Mouse (Mus musculus) forebrain, embryonic 11.5 days (tissue): ENCODE results near the gene Mrps21. TPM values are rescaled to one million over a fixed set of nuclear protein-coding genes. Genes with fewer than 3 reads are reported as not detected.
A peak's percentile ranks its signal among the peaks of the same experiment; 100 is the strongest.
"Not testable (repeated sequence)": the region's sequence is repeated elsewhere in the genome, so short reads cannot be mapped to it uniquely, and the experiment has no call there.

Experiments used
- ATAC-seq: fragments of 200-750 bp; cut with Nextera tagmentation; replicated peaks from 2 replicates; pipeline ENCODE4 v1.8.0; 2017; ENCODE audit warnings: moderate TSS enrichment; ENCODE audit not compliant: low FRiP score
- DNase-seq: peaks from one replicate; pipeline ENCODE4 v3.0.0-alpha.2; 2017; ENCODE audit warnings: low spot score
- H3K27ac ChIP-seq: fragments of 300-500 bp; sonication (generic); 2 replicates; pipeline ENCODE4 v1.5.1; 2014; ENCODE audit warnings: low read depth, low read length
- H3K27me3 ChIP-seq: fragments of 300-500 bp; sonication (generic); 2 replicates; pipeline ENCODE4 v1.6.1; 2014; ENCODE audit warnings: mild to moderate bottlenecking, low read length, mixed read lengths; ENCODE audit not compliant: control insufficient read depth, insufficient read depth
- H3K36me3 ChIP-seq: fragments of 300-500 bp; sonication (generic); 2 replicates; pipeline ENCODE4 v1.6.1; 2014; ENCODE audit warnings: mild to moderate bottlenecking, low read length, moderate library complexity, mixed read lengths; ENCODE audit not compliant: control insufficient read depth, insufficient read depth
- H3K4me1 ChIP-seq: fragments of 300-500 bp; sonication (generic); replicated peaks from 2 replicates; pipeline ENCODE4 v1.6.1; 2014; ENCODE audit warnings: low read length, mixed read lengths; ENCODE audit not compliant: control insufficient read depth, insufficient read depth
- H3K4me2 ChIP-seq: fragments of 300-500 bp; sonication (generic); 2 replicates; pipeline ENCODE4 v1.6.1; 2014; ENCODE audit warnings: low read depth, mild to moderate bottlenecking, low read length, moderate library complexity, mixed read lengths; ENCODE audit not compliant: severe bottlenecking
- H3K4me3 ChIP-seq: fragments of 300-500 bp; sonication (generic); 2 replicates; pipeline ENCODE4 v1.5.1; 2014; ENCODE audit warnings: low read depth, low read length
- H3K9ac ChIP-seq: fragments of 300-500 bp; sonication (generic); 2 replicates; pipeline ENCODE4 v1.6.1; 2014; ENCODE audit warnings: low read length
- H3K9me3 ChIP-seq: fragments of 300-500 bp; sonication (generic); 2 replicates; pipeline ENCODE4 v1.6.1; 2016; ENCODE audit warnings: low read length, mixed read lengths; ENCODE audit not compliant: control insufficient read depth
- WGBS: fragments of 180-500 bp; shearing (Covaris S2); extraction: QIAGEN DNeasy Blood & Tissue Kit; methylation state at CpG from one replicate; pipeline ENCODE4 v1.1.7; 2014; 5-methylcytosine and 5-hydroxymethylcytosine counted together
- polyA plus RNA-seq: library from polyadenylated mRNA; unstranded; fragments of >200 nt; fragmentation: Nextera tagmentation; extraction: Ambion mirVana; gene quantifications from 2 replicates; pipeline ENCODE4 v1.2.1, GENCODE M21; 2014

Mrps21 gene
- polyA plus RNA-seq, 1 experiment from 2014 or later: 322 TPM

DNA sequence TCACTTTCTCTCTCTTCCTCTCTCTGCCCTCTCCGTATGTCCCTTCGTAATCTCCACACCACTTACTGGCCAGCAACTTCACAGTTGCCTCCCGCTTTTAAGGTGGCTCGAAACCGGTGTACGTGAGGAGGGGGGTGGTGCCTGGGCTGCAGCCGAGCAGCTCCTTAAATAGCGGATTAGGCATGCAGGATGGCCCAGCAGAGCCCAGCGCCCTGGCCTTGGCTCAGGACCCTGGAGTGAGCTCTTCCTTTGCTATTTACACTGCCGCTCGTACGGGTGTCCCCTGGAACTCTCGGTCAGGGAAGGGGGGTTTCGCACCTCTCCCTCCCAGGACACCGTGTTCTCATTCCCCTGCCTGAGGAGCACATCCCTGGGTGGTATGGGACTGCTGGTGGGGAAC, 33.2 kb upstream of the Mrps21 start, which contains the start of gene Car14:
TSS of gene Car14 (minus strand) at position 124 of the 400 bp plus-strand sequence.
- Histone ChIP-seq H3K27ac (peak within 1 kb of the TSS; percentile 59; the same call in 1 of the 2 replicates), H3K4me1 (peaks cover 21% of the 10 kb centered on the region), H3K9me3 (no peaks in the 10 kb centered on the region), H3K36me3 (no peaks in the 10 kb centered on the region), H3K4me3 (peak within 1 kb of the TSS; percentile 33), H3K4me2 (peak within 1 kb of the TSS; percentile 78), H3K9ac (peak within 1 kb of the TSS; percentile 68), H3K27me3 (no peaks in the 10 kb centered on the region; the same call in 1 of the 2 replicates)
- peak; percentile 65; the same call in 1 of the 2 replicates for ATAC-seq
- peak; percentile 75 for DNase-seq
- 0% methylated on average over 15 of the region's 15 CpGs for WGBS

GRCm38 (mm10) chr3:95903753-95904502, 32.6 kb upstream of the Mrps21 start:
- peak; percentile 65 for DNase-seq
- Histone ChIP-seq H3K4me1 (peaks cover 21% of the 10 kb centered on the region), H3K9ac (peak overlapping the region; percentile 68), H3K4me3 (peak overlapping the region; percentile 33), H3K9me3 (no peaks in the 10 kb centered on the region), H3K4me2 (peak overlapping the region; percentile 78), H3K27ac (peak overlapping the region; percentile 59; the same call in 1 of the 2 replicates), H3K36me3 (no peaks in the 10 kb centered on the region), H3K27me3 (no peaks in the 10 kb centered on the region; the same call in 1 of the 2 replicates)
- ATAC-seq: peak; percentile 29; the same call in 1 of the 2 replicates
- under 1% methylated on average over 15 of the region's 15 CpGs for WGBS

GRCm38 (mm10) chr3:95902643-95903042, 31.3 kb upstream of the Mrps21 start:
- ATAC-seq (no peak), DNase-seq (no peak)
- no peaks in the 10 kb centered on the region; the same call in 1 of the 2 replicates for H3K27me3 ChIP-seq
- peak overlapping the region; percentile 28 for H3K4me2 ChIP-seq
- H3K27ac ChIP-seq: no peak overlapping the region
- H3K9ac ChIP-seq: no peak overlapping the region; the same call in 1 of the 2 replicates
- H3K4me3 ChIP-seq: peak overlapping the region; percentile 7; the same call in 1 of the 2 replicates
- no peaks in the 10 kb centered on the region for H3K36me3 ChIP-seq
- H3K4me1 ChIP-seq: peaks cover 21% of the 10 kb centered on the region
- 42% methylated on average over 5 of the region's 6 CpGs for WGBS
- H3K9me3 ChIP-seq: no peaks in the 10 kb centered on the region

GRCm38 (mm10) chr3:95902373-95902625, 31.0 kb upstream of the Mrps21 start:
- H3K4me2 ChIP-seq: peak overlapping the region; percentile 28; the same call in 1 of the 2 replicates
- H3K4me3 ChIP-seq: no peak overlapping the region
- H3K36me3 ChIP-seq: no peaks in the 10 kb centered on the region
- DNase-seq (no peak), ATAC-seq (no peak)
- no peak overlapping the region for H3K27ac ChIP-seq
- H3K9ac ChIP-seq: peak overlapping the region; percentile 6; the same call in 1 of the 2 replicates
- H3K27me3 ChIP-seq: no peaks in the 10 kb centered on the region; the same call in 1 of the 2 replicates
- H3K4me1 ChIP-seq: peaks cover 21% of the 10 kb centered on the region
- no peaks in the 10 kb centered on the region for H3K9me3 ChIP-seq

GRCm38 (mm10) chr3:95901616-95902372, 30.5 kb upstream of the Mrps21 start:
- ATAC-seq (no peak), DNase-seq (no peak)
- Histone ChIP-seq H3K4me2 (no peak overlapping the region), H3K4me3 (no peak overlapping the region), H3K27ac (no peak overlapping the region), H3K9ac (peak overlapping the region; percentile 6; the same call in 1 of the 2 replicates), H3K9me3 (no peaks in the 10 kb centered on the region), H3K36me3 (no peaks in the 10 kb centered on the region), H3K27me3 (no peaks in the 10 kb centered on the region), H3K4me1 (peaks cover 21% of the 10 kb centered on the region)
- WGBS: 64% methylated on average over 9 of the region's 9 CpGs

GRCm38 (mm10) chr3:95899800-95900524, 28.6 kb upstream of the Mrps21 start:
- 77% methylated on average over 13 of the region's 13 CpGs for WGBS
- Histone ChIP-seq H3K9ac (no peak overlapping the region), H3K36me3 (no peaks in the 10 kb centered on the region)

GRCm38 (mm10) chr3:95895501-95895900, 24.2 kb upstream of the Mrps21 start:
- WGBS: 92% methylated on average over 7 of the region's 7 CpGs
- not testable (repeated sequence) for H3K27ac ChIP-seq, H3K27me3 ChIP-seq, H3K9ac ChIP-seq, ATAC-seq, H3K9me3 ChIP-seq, H3K36me3 ChIP-seq, H3K4me3 ChIP-seq, H3K4me1 ChIP-seq, H3K4me2 ChIP-seq, DNase-seq

More at GRCm38 (mm10) chr3:95899800-95900524, 28.6 kb upstream of the Mrps21 start:
- no peak overlapping the region for H3K27ac ChIP-seq
- no peaks in the 10 kb centered on the region for H3K9me3 ChIP-seq
- ATAC-seq (no peak), DNase-seq (no peak)
- peaks cover 18% of the 10 kb centered on the region; the same call in 1 of the 2 replicates for H3K4me1 ChIP-seq
- H3K4me2 ChIP-seq: no peak overlapping the region
- no peak overlapping the region for H3K4me3 ChIP-seq
- H3K27me3 ChIP-seq: no peaks in the 10 kb centered on the region
